Mouse (Mus musculus) macrophage (primary cell): Measurements from ENCODE around the gene Ttc28. TPM values are rescaled to one million over a fixed set of nuclear protein-coding genes. Genes with fewer than 3 reads are reported as not detected.

Source experiments
- H3K27ac ChIP-seq: fragments of 350-480 bp; formaldehyde crosslinking; 2 replicates; pipeline ENCODE4 v1.9.0; 2021
- H3K36me3 ChIP-seq: fragments of 350-480 bp; formaldehyde crosslinking; 2 replicates; pipeline ENCODE4 v1.9.0; 2021; ENCODE audit errors: inconsistent target
- H3K4me3 ChIP-seq: fragments of 350-480 bp; formaldehyde crosslinking; 2 replicates; pipeline ENCODE4 v1.9.0; 2021; ENCODE audit errors: inconsistent target
- H3K79me2 ChIP-seq: fragments of 350-480 bp; formaldehyde crosslinking; 2 replicates; pipeline ENCODE4 v1.9.0; 2021; ENCODE audit errors: inconsistent target
- WGBS: methylation state at CpG from one replicate; pipeline ENCODE4 v1.1.7; 2026; ENCODE audit warnings: inconsistent platforms; ENCODE audit not compliant: missing documents; 5-methylcytosine and 5-hydroxymethylcytosine counted together
- polyA plus RNA-seq: library from polyadenylated mRNA; stranded (reverse); fragments of 250-400 nt; gene quantifications from 3 replicates; pipeline ENCODE4 v1.2.4, GENCODE M21; 2018; ENCODE audit warnings: inconsistent platforms

Ttc28 gene
- polyA plus RNA-seq, 1 experiment from 2014 or later = 0.77 TPM

DNA sequence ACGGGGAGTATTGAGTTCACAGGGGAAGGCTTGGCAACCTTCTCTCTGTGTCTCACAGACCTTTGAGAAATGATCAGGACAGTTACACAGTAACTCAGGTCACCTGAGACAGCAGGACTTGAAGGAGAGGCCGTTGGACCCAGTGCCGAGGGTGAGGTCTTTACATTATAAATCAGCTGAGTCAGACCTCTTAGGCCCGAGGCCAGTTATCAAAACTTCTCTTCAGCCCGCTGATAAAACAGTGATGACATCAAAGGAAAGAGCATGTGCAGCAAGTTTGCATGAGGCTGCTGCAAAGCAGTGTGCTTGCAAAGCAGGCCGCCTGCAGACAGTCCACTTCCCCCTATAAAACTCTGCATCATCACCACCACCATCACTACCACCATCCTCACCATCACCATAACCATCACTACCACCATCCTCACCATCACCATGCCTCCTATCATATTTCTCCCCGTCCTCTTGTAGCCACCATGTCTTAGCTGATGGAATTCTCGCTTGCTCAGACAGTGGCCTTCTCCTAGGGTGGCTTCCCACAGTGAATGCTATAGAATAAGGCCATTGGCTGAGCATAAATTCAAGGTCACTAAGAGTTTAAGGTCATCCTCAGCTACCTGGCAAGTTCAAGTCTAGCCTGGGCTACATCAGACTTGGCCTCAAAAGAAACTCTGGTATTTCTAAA is 234.2 kb downstream of the Ttc28 start:
- H3K79me2 ChIP-seq = no peaks in the 10 kb centered on the region
- H3K36me3 ChIP-seq = no peaks in the 10 kb centered on the region
- no peak overlapping the region for H3K27ac ChIP-seq
- whole genome bisulfite sequencing = 43% methylated on average over 8 of the region's 8 CpGs
- no peak overlapping the region for H3K4me3 ChIP-seq

DNA sequence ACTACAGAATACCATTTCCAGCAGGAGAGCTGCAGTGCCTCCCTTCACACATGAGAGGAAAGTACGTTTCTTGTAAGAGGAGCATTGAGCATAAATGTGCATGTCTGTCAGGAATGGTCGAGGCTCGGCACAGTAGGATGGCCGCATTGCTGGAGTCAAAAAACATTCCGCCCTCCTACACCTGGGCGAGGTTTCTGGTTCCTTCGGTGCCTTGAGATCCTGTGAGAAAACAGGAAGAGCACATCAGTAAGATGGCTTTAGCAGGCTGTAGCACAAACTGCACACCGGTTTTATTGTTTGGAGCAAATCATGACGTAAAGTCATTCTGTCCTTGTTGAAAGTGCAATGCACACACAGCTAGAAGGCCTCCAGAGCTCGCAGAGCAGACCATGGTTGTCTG is 235.0 kb downstream of the Ttc28 start:
- no peaks in the 10 kb centered on the region for H3K36me3 ChIP-seq
- no peaks in the 10 kb centered on the region for H3K79me2 ChIP-seq
- no peak overlapping the region for H3K4me3 ChIP-seq
- H3K27ac ChIP-seq = no peak overlapping the region
- WGBS = 91% methylated on average over 10 of the region's 10 CpGs

DNA sequence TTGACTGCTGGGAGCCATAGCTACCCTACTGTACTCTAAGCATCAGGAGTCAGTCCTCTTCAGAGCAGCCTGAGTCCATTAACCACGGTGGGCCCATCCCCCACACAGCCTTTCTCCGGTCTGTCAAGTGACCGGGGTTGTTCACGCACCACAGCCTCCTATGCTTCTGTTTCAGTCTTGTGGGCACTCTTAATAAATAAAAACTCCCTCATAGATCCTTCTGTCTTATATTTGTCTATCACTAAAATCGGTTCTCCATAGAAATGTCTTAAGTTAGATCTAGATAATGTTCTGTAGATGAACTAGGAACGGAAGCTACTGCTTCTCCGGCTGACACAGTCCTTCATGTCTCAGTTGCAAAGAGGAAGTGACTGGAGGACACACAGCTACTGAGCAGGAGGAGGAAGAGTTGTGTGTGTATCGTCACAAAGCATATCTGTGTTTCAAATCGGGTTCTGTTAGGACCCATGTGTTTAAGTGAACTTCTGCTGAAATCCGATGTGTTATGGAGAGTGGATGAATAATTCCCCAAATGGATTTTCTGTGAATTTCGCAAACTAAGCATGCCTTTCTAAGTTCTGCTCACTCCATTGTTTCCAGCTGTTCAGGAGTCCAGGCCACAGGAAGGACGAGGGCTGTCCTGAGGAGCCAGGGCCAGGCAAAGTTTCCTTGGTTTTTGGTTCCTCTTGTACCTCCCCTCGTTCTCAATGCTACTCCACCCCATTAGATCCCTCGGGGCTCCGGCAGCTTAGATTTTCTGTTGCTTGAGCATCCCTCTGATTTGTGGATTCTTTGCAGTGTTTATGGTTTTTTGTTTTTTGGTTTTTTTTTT is 236.1 kb downstream of the Ttc28 start:
- WGBS = 20% methylated on average over 15 of the region's 15 CpGs
- H3K27ac ChIP-seq = peak overlapping the region; percentile 43

DNA sequence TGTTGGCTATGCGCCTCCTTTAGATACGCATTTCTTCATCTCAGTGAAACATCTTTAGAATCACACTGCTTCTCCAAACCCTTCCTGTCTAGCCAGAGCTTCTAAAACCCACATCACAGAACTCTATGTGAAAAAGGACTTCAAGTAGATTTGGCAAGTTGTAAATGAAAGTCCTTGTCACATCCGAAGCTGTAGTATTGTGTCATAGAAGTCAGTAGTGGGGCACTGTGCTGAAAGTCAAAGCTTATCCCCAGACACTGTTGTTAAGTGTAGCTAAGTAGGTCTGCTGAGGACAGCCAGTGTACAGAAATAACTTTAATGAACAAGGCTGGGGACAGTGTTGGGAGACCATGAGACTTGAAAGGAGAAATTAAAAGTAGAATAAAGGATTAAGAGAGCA is 240.2 kb downstream of the Ttc28 start:
- H3K4me3 ChIP-seq = no peak overlapping the region
- no peaks in the 10 kb centered on the region for H3K36me3 ChIP-seq
- no peak overlapping the region for H3K27ac ChIP-seq
- H3K79me2 ChIP-seq = no peaks in the 10 kb centered on the region
- WGBS = 85% methylated on average over 3 of the region's 3 CpGs

More for the DNA sequence above, 236.1 kb downstream of the Ttc28 start:
- H3K79me2 ChIP-seq = no peaks in the 10 kb centered on the region
- no peak overlapping the region for H3K4me3 ChIP-seq
- H3K36me3 ChIP-seq = no peaks in the 10 kb centered on the region

DNA sequence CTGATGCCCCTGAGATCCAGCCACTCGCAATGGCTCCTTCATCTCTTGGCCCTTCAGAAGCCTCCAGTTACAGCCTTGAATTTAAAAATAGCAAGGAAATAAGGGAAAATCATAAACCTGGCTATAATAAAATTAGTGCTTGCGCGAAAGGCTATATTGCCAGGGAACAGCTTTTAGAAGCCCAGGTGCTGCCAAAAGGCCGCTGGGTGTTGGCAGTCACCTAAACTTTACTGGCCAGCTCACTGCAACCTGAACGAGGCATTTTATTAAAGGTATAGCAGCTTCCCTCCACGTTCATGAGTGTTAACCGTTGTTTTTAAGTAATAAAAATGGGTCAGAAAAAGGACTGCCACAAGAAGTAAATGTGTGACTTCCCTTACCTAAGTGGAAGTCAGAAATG is 240.7 kb downstream of the Ttc28 start:
- Histone ChIP-seq H3K79me2 (no peaks in the 10 kb centered on the region), H3K27ac (no peak overlapping the region), H3K36me3 (no peaks in the 10 kb centered on the region), H3K4me3 (no peak overlapping the region)
- WGBS = 92% methylated on average over 7 of the region's 7 CpGs

DNA sequence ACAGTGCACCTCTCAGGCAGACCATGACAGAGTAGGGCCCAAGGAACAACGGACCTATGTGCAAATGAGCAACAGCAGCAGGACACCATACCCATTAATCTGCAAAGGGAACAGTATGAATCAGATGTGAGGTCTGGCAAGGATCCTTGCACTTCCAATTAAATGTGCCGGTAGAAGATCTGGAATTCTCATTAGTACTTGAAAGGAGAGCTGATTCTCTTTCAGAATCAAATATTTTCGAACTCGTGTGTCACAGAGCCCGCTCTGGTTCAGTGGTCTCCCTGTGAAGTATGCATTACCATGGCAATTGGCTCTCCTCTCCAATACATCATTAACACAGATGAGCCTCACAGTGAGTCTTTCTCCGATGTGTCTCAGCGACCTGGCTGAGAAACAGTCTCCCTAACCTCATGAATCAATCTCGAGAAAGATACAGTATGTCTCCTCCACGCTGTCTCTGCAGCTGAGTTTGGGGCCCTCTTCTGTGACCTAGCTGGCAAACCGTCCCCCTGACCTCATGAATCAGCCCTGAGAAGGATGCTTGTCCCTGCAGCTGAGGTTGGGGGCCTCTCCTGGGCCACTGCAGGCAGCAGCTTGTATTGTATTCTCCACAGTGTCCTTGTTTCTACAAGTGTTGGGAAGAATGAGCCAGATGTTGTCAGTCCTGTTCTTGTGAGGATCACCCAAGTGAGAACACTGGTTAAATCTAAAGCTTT is 241.3 kb downstream of the Ttc28 start:
- WGBS = 89% methylated on average over 10 of the region's 10 CpGs
- Histone ChIP-seq H3K79me2 (no peaks in the 10 kb centered on the region), H3K4me3 (no peak overlapping the region), H3K36me3 (no peaks in the 10 kb centered on the region), H3K27ac (no peak overlapping the region)

DNA sequence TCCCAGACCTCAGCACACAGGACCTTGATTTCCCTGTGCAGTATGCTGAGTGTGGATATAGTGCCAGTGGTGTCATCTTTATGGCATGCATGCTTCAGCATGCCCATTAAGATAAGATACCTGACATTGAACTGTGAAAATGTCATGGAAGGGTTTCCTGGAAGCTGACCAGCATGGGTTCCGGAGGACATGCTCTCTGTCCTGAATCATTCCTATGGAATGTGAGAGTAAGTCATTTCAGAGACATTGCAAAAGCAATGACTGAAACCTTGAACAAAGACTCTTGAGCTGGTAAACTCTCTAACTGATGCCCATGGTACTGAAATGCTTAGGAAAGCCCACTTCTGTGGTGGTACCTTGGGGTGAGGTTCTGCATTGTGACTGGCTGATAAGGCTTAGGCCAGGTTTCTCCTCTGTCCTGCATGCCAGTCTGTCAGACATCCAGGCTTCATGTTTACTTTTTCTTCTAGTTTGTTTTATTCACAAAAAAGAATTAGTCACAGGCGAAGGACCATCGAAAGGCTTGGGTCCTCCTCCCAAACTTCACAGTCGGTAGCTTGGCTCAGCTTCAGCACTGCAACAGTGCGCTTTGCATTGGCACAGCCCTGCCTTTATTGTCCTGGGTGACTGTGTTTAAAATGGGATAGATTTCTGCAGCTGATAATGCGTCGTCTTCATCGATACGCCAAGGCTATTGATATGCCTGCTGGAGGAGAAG is 242.9 kb downstream of the Ttc28 start:
- Histone ChIP-seq H3K4me3 (no peak overlapping the region), H3K36me3 (no peaks in the 10 kb centered on the region), H3K27ac (no peak overlapping the region), H3K79me2 (no peaks in the 10 kb centered on the region)
- WGBS = 92% methylated on average over 9 of the region's 9 CpGs

DNA sequence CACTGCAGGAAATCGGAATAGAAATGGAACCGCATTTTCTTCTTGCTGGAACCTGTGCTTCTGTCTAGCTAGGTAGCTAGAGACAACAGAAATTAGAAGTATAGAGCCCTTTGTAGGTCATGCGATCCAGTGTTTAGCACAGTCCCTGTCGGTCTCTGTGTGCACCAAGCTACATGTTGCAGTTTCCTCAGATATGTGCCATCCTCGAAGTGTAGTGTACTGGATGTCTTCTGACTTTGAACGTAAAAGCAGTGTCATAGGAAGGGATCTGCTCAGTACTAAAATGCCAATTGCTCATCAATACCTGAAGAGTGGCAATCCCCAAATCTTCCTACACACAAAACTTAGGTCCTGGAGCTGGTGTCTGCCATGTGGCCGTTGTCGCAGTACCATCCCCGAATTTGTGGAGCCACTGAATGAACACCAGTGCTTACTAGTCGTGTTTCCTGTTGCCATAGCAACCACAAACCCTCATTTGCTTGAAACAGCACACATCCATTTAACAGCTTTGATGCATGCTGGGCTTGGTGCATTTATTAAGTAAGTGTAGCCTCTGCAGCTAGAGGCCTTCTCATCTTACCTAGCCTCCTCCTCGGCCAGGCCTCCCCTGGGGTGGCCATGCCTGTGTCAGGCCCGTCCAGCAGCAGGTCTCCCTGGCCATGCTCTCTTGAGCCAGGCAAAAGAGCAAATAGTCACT is 243.6 kb downstream of the Ttc28 start:
- H3K27ac ChIP-seq = no peak overlapping the region
- no peak overlapping the region for H3K4me3 ChIP-seq
- H3K36me3 ChIP-seq = no peaks in the 10 kb centered on the region
- no peaks in the 10 kb centered on the region for H3K79me2 ChIP-seq
- WGBS = 83% methylated on average over 12 of the region's 12 CpGs

DNA sequence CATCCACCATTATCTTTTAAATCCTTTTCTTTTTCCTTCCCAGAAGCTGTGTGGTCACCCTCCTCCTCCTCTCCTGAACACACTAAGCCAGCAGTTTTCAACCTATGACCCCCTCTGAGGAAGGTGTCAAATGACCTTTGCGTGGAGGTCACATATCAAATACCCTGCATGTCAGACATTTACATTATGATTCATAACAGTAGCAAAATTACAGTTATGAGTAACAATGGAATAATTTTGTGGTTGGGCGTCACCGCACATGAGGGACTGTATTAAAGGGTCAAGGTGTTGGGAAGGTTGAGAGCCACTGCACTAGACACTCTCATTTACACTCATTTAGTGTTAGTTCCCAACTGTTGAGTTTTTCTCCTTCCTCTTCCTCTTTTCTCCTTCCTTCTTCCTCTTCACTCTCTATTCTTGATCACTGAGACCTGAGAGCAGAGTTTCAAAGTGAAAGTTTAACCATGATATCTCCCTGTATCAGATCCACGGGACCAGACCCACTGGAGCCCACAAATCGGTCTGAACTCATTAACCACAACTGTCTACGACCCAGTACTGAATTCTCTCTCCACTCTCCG is 245.1 kb downstream of the Ttc28 start:
- WGBS = 57% methylated on average over 7 of the region's 7 CpGs
- Histone ChIP-seq H3K36me3 (no peaks in the 10 kb centered on the region), H3K27ac (no peak overlapping the region), H3K79me2 (no peaks in the 10 kb centered on the region), H3K4me3 (no peak overlapping the region)

DNA sequence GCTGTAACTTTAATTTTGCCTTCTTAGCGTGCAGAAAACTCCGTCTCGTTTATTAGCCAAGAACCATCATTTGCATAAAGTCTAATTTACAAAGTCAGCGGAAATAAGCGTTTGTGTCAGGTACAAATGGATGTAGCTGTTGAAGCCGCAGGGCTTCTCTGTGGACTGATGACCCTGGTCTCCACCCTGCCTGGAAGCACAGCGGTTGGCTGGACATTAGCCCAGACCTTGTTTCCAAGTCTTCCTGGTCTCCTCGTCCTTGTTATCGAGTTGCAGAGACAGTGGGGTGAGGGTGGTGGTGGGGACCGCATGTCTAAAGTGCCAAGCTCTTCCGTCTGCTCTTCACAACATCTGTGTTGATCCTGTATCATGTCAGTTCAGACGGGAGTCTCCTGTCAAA is 246.1 kb downstream of the Ttc28 start:
- WGBS = 100% methylated on average over 11 of the region's 12 CpGs
- no peak overlapping the region for H3K4me3 ChIP-seq

DNA sequence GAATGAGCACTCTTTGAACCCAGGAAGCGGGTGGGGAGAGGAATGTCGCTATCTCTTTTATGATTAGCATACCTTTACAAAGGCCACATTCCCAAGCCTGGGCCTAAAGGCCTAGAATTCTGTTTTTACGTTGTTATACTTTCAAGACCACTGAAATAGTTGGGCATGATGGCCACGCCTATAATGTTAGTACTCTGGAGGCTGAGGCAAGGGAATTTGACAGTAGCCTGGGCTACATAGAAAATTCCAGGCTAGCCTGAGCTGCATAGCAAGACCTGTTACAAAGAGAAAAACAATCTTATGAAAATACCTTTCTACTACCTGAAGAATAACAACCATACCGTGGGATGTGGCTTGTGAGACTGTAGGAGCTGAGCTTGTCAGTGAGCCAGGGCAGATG is 248.2 kb downstream of the Ttc28 start:
- Histone ChIP-seq H3K79me2 (no peaks in the 10 kb centered on the region), H3K36me3 (no peaks in the 10 kb centered on the region), H3K27ac (no peak overlapping the region), H3K4me3 (no peak overlapping the region)
- 97% methylated on average over 5 of the region's 5 CpGs for WGBS

More for the DNA sequence above, 246.1 kb downstream of the Ttc28 start:
- no peaks in the 10 kb centered on the region for H3K36me3 ChIP-seq
- no peaks in the 10 kb centered on the region for H3K79me2 ChIP-seq
- H3K27ac ChIP-seq = no peak overlapping the region

DNA sequence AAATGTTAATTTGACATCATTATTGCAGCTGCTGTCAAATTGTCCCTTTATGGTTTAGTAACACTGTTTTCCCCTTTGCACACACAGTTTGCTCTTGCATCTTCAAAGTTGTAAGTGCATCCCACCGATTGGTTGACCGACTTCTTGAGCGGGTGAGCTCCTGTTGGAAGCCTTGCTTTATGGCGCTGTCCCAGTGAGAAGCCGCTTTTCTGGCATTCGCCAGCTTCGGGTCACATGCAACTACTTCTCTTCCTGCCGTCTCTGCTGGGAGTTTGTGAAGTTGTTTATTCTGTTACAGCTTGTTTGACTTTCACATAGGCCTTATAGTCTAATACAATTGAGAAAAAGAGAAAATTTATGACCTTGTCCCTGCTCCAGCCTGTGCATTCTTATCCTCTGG is 250.5 kb downstream of the Ttc28 start:
- WGBS = 98% methylated on average over 8 of the region's 8 CpGs
- H3K27ac ChIP-seq = no peak overlapping the region
- no peak overlapping the region for H3K4me3 ChIP-seq
- H3K36me3 ChIP-seq = no peaks in the 10 kb centered on the region
- H3K79me2 ChIP-seq = no peaks in the 10 kb centered on the region

DNA sequence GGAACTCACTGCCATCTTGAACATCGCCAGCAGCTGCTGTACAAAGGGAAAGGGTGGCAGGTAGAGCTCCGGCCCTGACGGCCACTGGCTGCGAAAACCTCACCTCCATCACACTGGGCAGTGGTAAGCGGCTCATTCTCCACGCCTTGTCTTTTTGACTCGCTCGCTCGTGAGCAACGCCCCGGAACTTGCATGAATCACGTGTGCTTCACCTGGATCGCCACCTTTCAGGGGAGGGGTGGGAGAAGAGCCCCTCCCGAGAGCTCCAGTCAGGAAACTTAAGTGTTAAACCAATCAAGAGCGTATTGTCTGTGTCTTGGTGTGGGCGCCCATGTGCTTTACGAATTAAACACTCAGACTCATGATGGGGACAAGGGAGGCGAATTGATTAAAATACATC is 252.0 kb downstream of the Ttc28 start:
- Histone ChIP-seq H3K36me3 (no peaks in the 10 kb centered on the region), H3K27ac (no peak overlapping the region), H3K4me3 (no peak overlapping the region), H3K79me2 (no peaks in the 10 kb centered on the region)
- WGBS = 97% methylated on average over 18 of the region's 18 CpGs

DNA sequence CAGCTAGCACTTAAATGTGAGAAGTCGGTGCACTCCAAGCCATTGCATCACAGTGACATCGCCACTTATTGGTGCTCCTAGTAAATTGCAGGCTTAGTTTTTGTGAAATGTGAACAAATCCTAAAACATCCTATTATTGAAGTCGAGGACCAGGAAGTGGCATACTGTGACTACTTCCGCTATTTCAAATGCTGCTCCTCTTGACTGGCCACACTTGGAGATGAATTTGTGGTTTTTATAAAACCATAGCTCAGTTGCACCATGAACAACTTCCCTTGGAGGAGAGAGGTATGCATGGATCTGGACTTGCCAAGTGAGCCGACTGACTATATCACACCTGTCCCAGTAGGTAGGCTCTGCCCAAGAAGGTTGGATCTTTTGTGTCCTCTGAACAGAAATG is 253.5 kb downstream of the Ttc28 start:
- Histone ChIP-seq H3K79me2 (no peaks in the 10 kb centered on the region), H3K36me3 (no peaks in the 10 kb centered on the region), H3K27ac (no peak overlapping the region), H3K4me3 (no peak overlapping the region)
- WGBS = 54% methylated on average over 5 of the region's 5 CpGs
